Mouse (Mus musculus) kidney, embryonic 15.5 days (tissue): ENCODE results near the gene Apbb2. TPM values are rescaled to one million over a fixed set of nuclear protein-coding genes. Genes with fewer than 3 reads are reported as not detected.
A peak's percentile ranks its signal among the peaks of the same experiment; 100 is the strongest.

Experiments used
- ATAC-seq: fragments of 200-750 bp; cut with Nextera tagmentation; replicated peaks from 2 replicates; pipeline ENCODE4 v1.8.0; 2017; ENCODE audit warnings: moderate TSS enrichment; ENCODE audit not compliant: low FRiP score
- H3K27ac ChIP-seq: fragments of 300-500 bp; sonication (generic); 2 replicates; pipeline ENCODE4 v1.5.1; 2015; ENCODE audit warnings: mild to moderate bottlenecking, inconsistent platforms
- H3K27me3 ChIP-seq: fragments of 300-500 bp; sonication (generic); 2 replicates; pipeline ENCODE4 v1.6.1; 2015; ENCODE audit warnings: inconsistent platforms
- H3K36me3 ChIP-seq: fragments of 300-500 bp; sonication (generic); 2 replicates; pipeline ENCODE4 v1.6.1; 2015; ENCODE audit warnings: inconsistent platforms
- H3K4me1 ChIP-seq: fragments of 300-500 bp; sonication (generic); 2 replicates; pipeline ENCODE4 v1.6.1; 2015; ENCODE audit warnings: inconsistent platforms
- H3K4me2 ChIP-seq: fragments of 300-500 bp; sonication (generic); 2 replicates; pipeline ENCODE4 v1.6.1; 2015; ENCODE audit warnings: moderate library complexity, mild to moderate bottlenecking, inconsistent platforms
- H3K4me3 ChIP-seq: fragments of 300-500 bp; sonication (generic); replicated peaks from 2 replicates; pipeline ENCODE4 v1.5.1; 2015; ENCODE audit warnings: mild to moderate bottlenecking, inconsistent platforms
- H3K9ac ChIP-seq: fragments of 300-500 bp; sonication (generic); 2 replicates; pipeline ENCODE4 v1.6.1; 2015; ENCODE audit warnings: mild to moderate bottlenecking, inconsistent platforms
- H3K9me3 ChIP-seq: fragments of 300-500 bp; sonication (generic); replicated peaks from 2 replicates; pipeline ENCODE4 v1.6.1; 2016; ENCODE audit warnings: inconsistent platforms
- WGBS: fragments of 180-500 bp; shearing (Covaris S2); methylation state at CpG from one replicate; pipeline ENCODE4 v1.1.7; 2015; ENCODE audit warnings: mixed read lengths; 5-methylcytosine and 5-hydroxymethylcytosine counted together
- polyA plus RNA-seq: library from polyadenylated mRNA; unstranded; fragments of >200 nt; fragmentation: Nextera tagmentation; extraction: Ambion mirVana; gene quantifications from 2 replicates; pipeline ENCODE4 v1.2.1, GENCODE M21; 2015

The Apbb2 gene
- polyA plus RNA-seq, 1 experiment from 2014 or later: 65.4 TPM

DNA sequence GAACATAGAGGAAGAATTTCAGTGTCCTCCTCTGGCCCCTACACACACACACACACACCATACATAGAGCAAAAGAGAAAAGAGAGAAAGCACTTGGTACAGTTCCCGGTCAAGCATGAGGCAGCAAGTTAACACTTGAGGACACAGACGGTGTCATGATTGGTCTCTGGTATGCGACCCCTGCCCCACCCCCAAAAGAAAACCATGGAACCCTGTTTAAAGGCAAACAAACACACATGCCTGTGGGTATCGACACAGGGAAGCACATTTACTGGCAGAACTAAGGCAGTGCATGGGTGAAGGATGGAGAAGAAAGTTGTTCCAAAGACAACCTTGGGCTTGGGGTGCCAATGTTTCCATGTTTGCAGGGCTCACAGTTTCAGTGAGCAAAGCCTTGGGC is 123.9 kb downstream of the Apbb2 start:
- H3K4me1 ChIP-seq: peaks cover 48% of the 10 kb centered on the region
- no peak overlapping the region for H3K9ac ChIP-seq
- WGBS: 34% methylated on average over 4 of the region's 4 CpGs
- no peak; the same call in 1 of the 2 replicates for ATAC-seq
- peaks cover 5% of the 10 kb centered on the region; the same call in 1 of the 2 replicates for H3K36me3 ChIP-seq
- H3K27me3 ChIP-seq: peaks cover 19% of the 10 kb centered on the region
- H3K4me2 ChIP-seq: no peak overlapping the region
- H3K27ac ChIP-seq: no peak overlapping the region
- H3K9me3 ChIP-seq: no peaks in the 10 kb centered on the region
- H3K4me3 ChIP-seq: no peak overlapping the region

DNA sequence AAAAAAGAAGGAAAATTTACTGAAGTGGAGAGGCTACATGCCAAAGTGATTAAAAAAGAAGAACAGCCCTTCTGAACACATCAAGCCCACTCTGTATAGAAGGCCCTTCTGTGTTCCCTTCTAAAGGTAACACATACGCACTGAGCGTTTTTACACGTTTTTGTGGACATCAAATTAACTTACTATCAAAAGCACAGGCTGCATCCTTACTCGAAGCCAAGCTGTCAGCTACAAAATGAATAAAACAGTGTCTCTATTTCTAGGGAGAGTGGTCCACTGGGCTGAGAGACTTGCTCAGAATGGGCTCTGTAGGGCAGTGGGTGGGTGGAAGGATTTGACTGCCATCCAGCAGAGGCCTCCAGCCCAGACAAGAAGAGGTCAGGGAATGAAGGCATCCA is 126.0 kb downstream of the Apbb2 start:
- Histone ChIP-seq H3K4me3 (no peak overlapping the region), H3K4me2 (no peak overlapping the region), H3K36me3 (peaks cover 11% of the 10 kb centered on the region; the same call in 1 of the 2 replicates), H3K27ac (no peak overlapping the region), H3K9ac (no peak overlapping the region), H3K27me3 (peaks cover 22% of the 10 kb centered on the region), H3K4me1 (peaks cover 57% of the 10 kb centered on the region), H3K9me3 (no peaks in the 10 kb centered on the region)
- WGBS: 76% methylated on average over 4 of the region's 4 CpGs
- ATAC-seq: no peak

DNA sequence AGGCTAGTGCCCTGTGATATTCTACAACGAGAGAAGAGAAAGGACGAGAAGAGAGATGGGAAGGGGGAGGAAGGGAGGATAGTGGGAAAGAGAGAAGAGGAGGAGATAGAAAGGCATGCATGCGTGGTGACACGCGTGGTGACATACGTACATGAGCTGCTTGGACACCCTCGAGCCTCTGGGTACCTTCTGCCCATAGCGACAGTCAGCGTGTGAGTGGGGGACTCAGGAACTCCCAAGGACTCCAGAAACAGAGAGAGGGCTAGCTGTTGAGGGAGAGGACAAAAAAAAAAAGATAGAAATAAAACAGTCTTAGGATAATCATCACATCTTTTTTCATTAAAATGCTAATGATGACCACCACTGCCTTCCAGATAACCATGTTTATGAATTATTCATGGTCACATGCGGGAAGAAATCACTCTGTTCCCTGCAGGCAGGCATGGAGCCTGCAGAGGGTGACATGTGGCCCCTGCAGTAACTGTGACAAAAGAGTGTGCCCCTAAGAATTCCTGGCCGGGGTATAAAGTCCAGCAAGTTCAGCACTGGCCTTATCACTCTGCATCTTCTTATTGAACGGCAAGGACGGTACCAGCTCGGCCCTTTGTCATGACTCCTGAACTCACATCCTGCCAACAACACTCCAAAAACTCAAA is 126.5 kb downstream of the Apbb2 start:
- no peak overlapping the region for H3K27ac ChIP-seq
- H3K9ac ChIP-seq: no peak overlapping the region
- H3K9me3 ChIP-seq: no peaks in the 10 kb centered on the region
- WGBS: 75% methylated on average over 14 of the region's 14 CpGs
- peaks cover 54% of the 10 kb centered on the region for H3K4me1 ChIP-seq
- H3K4me2 ChIP-seq: no peak overlapping the region
- H3K27me3 ChIP-seq: peaks cover 22% of the 10 kb centered on the region
- no peak overlapping the region for H3K4me3 ChIP-seq
- ATAC-seq: no peak
- peaks cover 11% of the 10 kb centered on the region; the same call in 1 of the 2 replicates for H3K36me3 ChIP-seq

DNA sequence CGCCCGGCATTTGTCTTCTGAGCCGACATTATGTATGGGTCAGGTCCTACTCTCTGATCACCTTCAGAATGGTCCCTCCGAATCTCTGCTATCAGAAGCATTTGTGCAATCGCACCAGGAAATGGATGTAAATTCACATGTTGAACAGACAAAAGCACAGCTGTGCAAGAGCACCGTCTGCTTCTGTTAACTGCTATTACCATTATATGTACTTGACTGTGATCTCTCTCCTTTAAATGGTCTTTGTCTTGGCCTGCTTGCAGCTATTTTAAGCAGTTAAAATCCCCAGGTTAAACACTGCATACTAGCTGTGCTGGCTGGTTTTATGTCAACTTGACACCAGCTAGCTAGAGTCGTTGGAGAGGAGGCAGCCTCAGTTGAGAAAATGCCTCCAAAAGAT is 132.6 kb downstream of the Apbb2 start:
- Histone ChIP-seq H3K4me2 (no peak overlapping the region), H3K36me3 (peaks cover 19% of the 10 kb centered on the region), H3K4me3 (no peak overlapping the region), H3K9ac (no peak overlapping the region), H3K4me1 (peaks cover 28% of the 10 kb centered on the region), H3K9me3 (no peaks in the 10 kb centered on the region), H3K27me3 (peaks cover 25% of the 10 kb centered on the region), H3K27ac (0 out of 2 replicates have a peak overlapping the region, but pooled peaks have one; percentile 5)
- WGBS: 49% methylated on average over 7 of the region's 7 CpGs
- ATAC-seq: no peak

DNA sequence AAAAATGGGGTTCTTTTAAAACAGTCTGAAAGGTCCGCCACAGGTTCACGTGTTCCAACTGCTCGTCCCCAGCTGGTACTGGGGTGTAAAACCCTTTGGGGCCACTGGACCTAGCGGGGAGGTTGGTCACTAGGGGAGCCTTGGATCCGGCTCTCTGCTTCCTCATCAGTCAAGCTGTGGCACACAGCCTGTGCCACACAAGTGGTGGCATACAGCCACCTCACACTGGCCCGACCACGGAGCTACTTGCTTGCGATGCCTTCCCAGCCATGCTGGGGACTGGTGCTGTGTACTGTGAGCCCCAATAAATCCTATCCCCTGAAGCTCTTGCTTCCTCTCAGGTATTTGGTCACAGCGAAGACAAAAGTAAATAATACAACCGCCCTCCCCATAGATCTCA is 142.3 kb downstream of the Apbb2 start:
- H3K4me1 ChIP-seq: peaks cover 8% of the 10 kb centered on the region; the same call in 1 of the 2 replicates
- no peak for ATAC-seq
- no peak overlapping the region for H3K27ac ChIP-seq
- H3K9ac ChIP-seq: no peak overlapping the region
- no peaks in the 10 kb centered on the region for H3K27me3 ChIP-seq
- no peaks in the 10 kb centered on the region for H3K9me3 ChIP-seq
- H3K36me3 ChIP-seq: no peaks in the 10 kb centered on the region
- no peak overlapping the region for H3K4me3 ChIP-seq
- no peak overlapping the region for H3K4me2 ChIP-seq
- WGBS: 86% methylated on average over 10 of the region's 10 CpGs

DNA sequence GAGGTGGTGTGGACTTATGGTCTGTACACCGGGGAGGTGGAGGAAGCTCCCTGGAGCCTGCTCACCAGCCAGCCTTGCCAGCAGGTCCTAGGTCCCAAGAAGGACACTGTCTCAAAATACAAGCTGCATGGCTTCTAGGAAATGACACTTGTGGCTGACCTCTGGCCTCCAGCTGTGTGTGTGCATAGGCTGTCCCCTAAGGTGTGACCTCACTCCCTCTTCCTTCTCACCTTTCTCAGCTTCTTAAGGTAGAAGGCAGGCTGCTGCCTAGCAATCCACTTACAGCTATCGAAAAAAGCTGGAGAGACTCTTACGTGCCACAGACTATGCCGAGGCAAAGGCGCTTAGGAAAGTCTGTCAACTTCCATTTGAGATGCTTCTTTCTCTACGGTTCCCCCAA is 142.8 kb downstream of the Apbb2 start:
- Histone ChIP-seq H3K4me2 (no peak overlapping the region), H3K9me3 (no peaks in the 10 kb centered on the region), H3K4me3 (no peak overlapping the region), H3K27me3 (no peaks in the 10 kb centered on the region), H3K4me1 (peaks cover 8% of the 10 kb centered on the region; the same call in 1 of the 2 replicates), H3K27ac (no peak overlapping the region), H3K36me3 (no peaks in the 10 kb centered on the region), H3K9ac (no peak overlapping the region)
- WGBS: 83% methylated on average over 6 of the region's 6 CpGs
- no peak for ATAC-seq

DNA sequence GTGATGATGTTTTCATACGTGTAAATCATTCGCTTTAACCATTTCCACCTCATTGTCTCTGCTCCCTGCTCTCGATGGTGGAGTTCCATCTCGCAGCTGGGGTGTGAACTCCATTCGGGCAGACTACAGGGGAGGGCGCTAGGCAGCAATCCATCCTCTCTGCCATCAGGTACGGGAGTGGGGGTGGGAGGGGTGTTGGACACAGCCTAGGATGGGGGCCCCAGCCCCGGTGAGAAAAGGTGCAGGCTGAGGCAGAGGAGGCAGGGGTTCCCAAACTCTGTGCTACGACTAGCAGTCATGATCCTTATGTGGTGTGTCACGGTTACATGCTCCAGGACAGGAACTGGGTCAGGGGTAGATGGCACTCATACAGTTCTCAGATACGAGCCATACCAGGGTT is 144.4 kb downstream of the Apbb2 start:
- ATAC-seq: no peak
- Histone ChIP-seq H3K27ac (no peak overlapping the region), H3K4me3 (no peak overlapping the region), H3K9ac (no peak overlapping the region), H3K9me3 (no peaks in the 10 kb centered on the region), H3K27me3 (no peaks in the 10 kb centered on the region), H3K36me3 (no peaks in the 10 kb centered on the region), H3K4me2 (no peak overlapping the region), H3K4me1 (peaks cover 8% of the 10 kb centered on the region; the same call in 1 of the 2 replicates)
- 56% methylated on average over 11 of the region's 11 CpGs for WGBS

DNA sequence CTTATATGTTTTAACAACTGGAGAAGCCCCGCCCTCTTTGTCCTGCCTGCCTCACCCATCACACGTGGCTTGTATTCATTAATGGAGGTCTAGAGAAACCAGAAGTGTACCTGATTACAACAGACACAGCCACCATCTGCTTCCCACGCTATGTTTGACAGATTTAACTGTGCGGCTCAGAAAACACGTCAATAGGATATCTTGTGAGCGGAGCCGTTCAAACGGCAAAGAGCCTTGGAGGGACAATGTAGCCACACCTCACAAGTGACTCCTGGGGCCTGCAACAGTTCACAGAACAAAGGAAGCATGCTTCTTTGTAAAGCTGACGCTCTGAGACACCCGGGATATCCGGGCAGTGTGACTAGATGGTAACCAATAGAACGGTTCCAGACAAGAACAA is 145.0 kb downstream of the Apbb2 start:
- Histone ChIP-seq H3K36me3 (0 out of 2 replicates have a peak, but pooled peaks cover under 1% of the 10 kb centered on the region), H3K4me2 (no peak overlapping the region), H3K4me1 (peaks cover 8% of the 10 kb centered on the region; the same call in 1 of the 2 replicates), H3K27me3 (no peaks in the 10 kb centered on the region), H3K9ac (no peak overlapping the region), H3K27ac (no peak overlapping the region), H3K9me3 (no peaks in the 10 kb centered on the region), H3K4me3 (no peak overlapping the region)
- 41% methylated on average over 12 of the region's 12 CpGs for WGBS
- ATAC-seq: no peak

DNA sequence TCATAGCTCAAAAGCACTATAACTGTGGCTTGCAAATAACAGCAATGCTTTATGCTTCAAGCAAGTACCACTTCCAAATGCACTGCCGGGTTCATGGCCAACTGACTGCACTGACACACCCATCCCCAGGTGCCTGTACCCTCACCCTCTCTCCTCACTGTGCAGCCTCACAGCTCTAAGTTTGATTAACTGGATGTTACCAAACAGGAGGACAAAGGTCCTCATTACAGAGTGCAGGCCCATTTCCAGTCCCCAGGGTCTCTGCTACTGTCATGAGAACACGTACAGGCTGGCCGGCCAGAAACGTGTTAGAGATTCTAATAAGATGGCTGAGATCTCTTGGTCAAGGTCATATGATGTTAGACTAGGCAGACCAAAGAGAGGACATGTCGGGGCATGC is 147.7 kb downstream of the Apbb2 start:
- 76% methylated on average over 5 of the region's 5 CpGs for WGBS
- H3K27ac ChIP-seq: no peak overlapping the region
- no peak for ATAC-seq
- H3K36me3 ChIP-seq: 0 out of 2 replicates have a peak, but pooled peaks cover 3% of the 10 kb centered on the region
- H3K9me3 ChIP-seq: no peaks in the 10 kb centered on the region
- no peak overlapping the region for H3K4me2 ChIP-seq
- no peak overlapping the region for H3K4me3 ChIP-seq
- H3K9ac ChIP-seq: no peak overlapping the region
- H3K4me1 ChIP-seq: peaks cover 8% of the 10 kb centered on the region; the same call in 1 of the 2 replicates
- H3K27me3 ChIP-seq: no peaks in the 10 kb centered on the region

DNA sequence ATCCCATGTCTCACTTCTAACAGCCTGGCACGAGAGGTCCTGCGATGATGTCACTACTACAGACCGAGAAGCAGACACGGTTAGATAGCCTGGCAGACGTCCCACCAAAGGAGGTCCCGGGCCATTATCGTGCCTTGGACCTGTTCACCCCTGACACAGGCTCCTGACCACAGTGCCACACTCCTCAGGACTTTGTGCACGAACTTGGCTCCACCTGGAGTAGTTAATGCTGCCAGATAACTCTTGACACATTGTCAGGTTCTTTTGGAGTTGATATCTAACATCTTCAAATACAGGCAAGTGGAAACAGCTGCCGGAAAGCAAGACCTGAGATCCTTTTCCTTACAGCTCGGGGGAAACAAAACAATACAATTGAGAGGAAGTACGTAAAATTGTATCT is 148.9 kb downstream of the Apbb2 start:
- Histone ChIP-seq H3K9me3 (no peaks in the 10 kb centered on the region), H3K9ac (no peak overlapping the region), H3K4me2 (no peak overlapping the region), H3K27ac (no peak overlapping the region), H3K4me1 (peaks cover 8% of the 10 kb centered on the region; the same call in 1 of the 2 replicates), H3K27me3 (no peaks in the 10 kb centered on the region), H3K4me3 (no peak overlapping the region), H3K36me3 (0 out of 2 replicates have a peak, but pooled peaks cover 3% of the 10 kb centered on the region)
- 77% methylated on average over 11 of the region's 11 CpGs for WGBS
- ATAC-seq: no peak

DNA sequence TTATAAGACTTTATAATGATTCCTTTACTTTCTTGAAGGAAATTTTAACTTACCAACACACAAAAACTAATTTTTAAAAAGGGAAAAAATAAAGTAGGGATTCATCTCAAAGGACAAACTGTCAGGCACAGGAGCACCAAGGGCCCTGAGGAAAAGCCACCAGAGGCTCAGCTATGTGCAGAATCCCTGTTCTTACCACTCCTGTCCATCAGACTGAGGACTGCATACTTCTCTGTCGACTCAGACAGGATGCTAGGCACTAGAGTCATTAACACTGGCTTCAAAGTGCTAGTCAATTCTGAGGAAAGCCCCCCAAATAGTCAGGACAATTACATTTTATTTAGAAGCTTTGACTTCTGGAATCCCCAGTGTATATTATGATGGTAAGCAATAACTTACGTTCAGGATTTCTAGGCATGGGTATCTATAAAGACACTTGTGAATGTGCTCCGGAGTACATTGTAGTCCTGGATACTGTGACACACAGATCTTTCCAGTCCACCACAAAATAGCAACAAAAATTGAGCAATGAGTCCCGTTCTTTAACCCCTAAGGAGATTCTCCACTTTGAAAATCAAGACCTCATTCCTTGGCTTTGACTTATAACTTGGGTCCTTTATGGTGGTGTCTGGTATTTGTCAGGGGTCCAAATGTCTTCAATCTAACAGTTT is 150.1 kb downstream of the Apbb2 start:
- Histone ChIP-seq H3K9me3 (no peaks in the 10 kb centered on the region), H3K27ac (no peak overlapping the region), H3K4me2 (no peak overlapping the region), H3K27me3 (no peaks in the 10 kb centered on the region), H3K4me3 (no peak overlapping the region), H3K36me3 (0 out of 2 replicates have a peak, but pooled peaks cover 3% of the 10 kb centered on the region), H3K4me1 (peaks cover 1% of the 10 kb centered on the region; the same call in 1 of the 2 replicates), H3K9ac (no peak overlapping the region)
- ATAC-seq: no peak
- WGBS: 67% methylated on average over 4 of the region's 4 CpGs

DNA sequence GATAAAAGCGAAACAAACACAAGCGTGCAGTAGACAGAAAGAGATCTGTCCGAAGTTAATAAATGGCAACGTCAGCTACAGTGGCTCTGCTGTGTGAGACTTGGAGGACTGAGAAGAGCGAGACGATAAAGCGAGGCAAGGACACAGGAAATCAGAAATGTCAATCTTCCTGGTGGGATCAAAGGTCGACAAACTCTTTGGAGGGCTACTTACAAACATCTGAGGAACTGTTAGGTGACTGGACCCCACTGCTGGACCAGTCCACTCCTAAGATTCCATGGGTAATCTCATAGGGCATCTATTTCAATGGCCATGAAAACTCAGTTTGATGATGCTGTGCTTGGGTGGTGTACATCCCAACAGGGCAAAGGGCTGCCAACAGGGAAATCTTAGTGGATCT is 155.9 kb downstream of the Apbb2 start:
- WGBS: 72% methylated on average over 8 of the region's 8 CpGs
- H3K9ac ChIP-seq: no peak overlapping the region
- no peak overlapping the region for H3K4me3 ChIP-seq
- H3K9me3 ChIP-seq: no peaks in the 10 kb centered on the region
- no peak for ATAC-seq
- peaks cover 17% of the 10 kb centered on the region; the same call in 1 of the 2 replicates for H3K4me1 ChIP-seq
- no peak overlapping the region for H3K4me2 ChIP-seq
- H3K27ac ChIP-seq: no peak overlapping the region
- H3K27me3 ChIP-seq: no peaks in the 10 kb centered on the region
- peaks cover 10% of the 10 kb centered on the region for H3K36me3 ChIP-seq
